Mouse (Mus musculus) thymus, adult 2 months (tissue): ENCODE data around the gene Tor1aip2.

Source experiments
- CTCF ChIP-seq: fragments of 200-500 bp; IDR thresholded peaks from 2 replicates; pipeline ENCODE4 v1.5.1; 2012; ENCODE audit warnings: mild to moderate bottlenecking, control low read depth, low read length, moderate library complexity, borderline replicate concordance; ENCODE audit not compliant: control insufficient read depth, poor library complexity, insufficient read depth; ENCODE audit errors: extremely low read depth
- POLR2A ChIP-seq: fragments of 200-500 bp; IDR thresholded peaks from 2 replicates; pipeline ENCODE4 v1.6.1; 2012; ENCODE audit warnings: mild to moderate bottlenecking, low read length, control low read depth, moderate library complexity; ENCODE audit not compliant: control insufficient read depth, poor library complexity, insufficient read depth; ENCODE audit errors: extremely low read depth

GRCm38 (mm10) chr1:156074575-156074974, 39.4 kb downstream of the Tor1aip2 start:
- TF ChIP-seq POLR2A, result no peak
- TF ChIP-seq CTCF, result no peak
